Mouse (Mus musculus) bone marrow macrophage, adult 2 months (primary cell): Measurements from ENCODE around the gene Fkbp4.

Experiments used
- CTCF ChIP-seq: IDR thresholded peaks from 2 replicates; pipeline ENCODE4 v1.5.1; 2012; ENCODE audit warnings: low read depth, mild to moderate bottlenecking, low read length, moderate library complexity
- POLR2A ChIP-seq: IDR thresholded peaks from 2 replicates; pipeline ENCODE4 v1.6.1; 2012; ENCODE audit warnings: mild to moderate bottlenecking, low read depth, low read length, borderline replicate concordance

DNA sequence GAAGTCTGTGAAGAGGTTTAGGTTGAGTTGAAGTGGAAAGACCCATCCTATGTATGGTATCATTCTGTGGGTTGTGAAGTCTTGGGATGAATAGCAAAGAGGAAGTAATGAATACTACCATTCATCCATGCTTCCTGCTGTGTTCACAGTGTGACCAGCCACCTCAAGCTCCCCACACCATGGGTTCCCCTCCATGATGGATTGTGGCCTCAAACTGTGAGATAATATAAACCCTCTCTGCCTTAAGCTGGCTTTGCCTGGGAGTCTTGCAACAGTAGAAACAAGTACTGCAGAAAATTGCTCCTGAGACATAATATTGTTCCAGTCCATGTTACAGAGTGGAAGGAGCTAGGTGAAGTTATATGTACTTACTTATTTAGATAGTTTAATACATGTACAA, 23.1 kb upstream of the Fkbp4 start:
- no peak for TF ChIP-seq POLR2A
- TF ChIP-seq CTCF: no peak
